Mouse (Mus musculus) neural tube, embryonic 11.5 days (tissue): ENCODE measurements around the gene Pla2g2c. TPM values are rescaled to one million over a fixed set of nuclear protein-coding genes. Genes with fewer than 3 reads are reported as not detected.

Experiments used
- ATAC-seq: fragments of 200-750 bp; cut with Nextera tagmentation; 2 replicates; pipeline ENCODE4 v1.8.0; 2017; ENCODE audit warnings: moderate number of reproducible peaks, mild to moderate bottlenecking, moderate TSS enrichment, moderate library complexity; ENCODE audit not compliant: insufficient read depth, low FRiP score, low TSS enrichment
- DNase-seq: peaks from one replicate; pipeline ENCODE4 v3.0.0-alpha.2; 2015; ENCODE audit warnings: low spot score
- H3K27ac ChIP-seq: fragments of 300-500 bp; sonication (generic); 2 replicates; pipeline ENCODE4 v1.5.1; 2014; ENCODE audit warnings: low read depth, mild to moderate bottlenecking, low read length
- H3K27me3 ChIP-seq: fragments of 300-500 bp; sonication (generic); 2 replicates; pipeline ENCODE4 v1.6.1; 2014; ENCODE audit warnings: mild to moderate bottlenecking, low read length, mixed read lengths; ENCODE audit not compliant: control insufficient read depth, insufficient read depth
- H3K36me3 ChIP-seq: fragments of 300-500 bp; sonication (generic); 2 replicates; pipeline ENCODE4 v1.6.1; 2014; ENCODE audit warnings: mild to moderate bottlenecking, low read length, moderate library complexity, mixed read lengths; ENCODE audit not compliant: control insufficient read depth, insufficient read depth
- H3K4me1 ChIP-seq: fragments of 300-500 bp; sonication (generic); 2 replicates; pipeline ENCODE4 v1.6.1; 2014; ENCODE audit warnings: low read length, mixed read lengths; ENCODE audit not compliant: control insufficient read depth, insufficient read depth
- H3K4me2 ChIP-seq: fragments of 300-500 bp; sonication (generic); 2 replicates; pipeline ENCODE4 v1.6.1; 2014; ENCODE audit warnings: low read depth, mild to moderate bottlenecking, moderate library complexity
- H3K4me3 ChIP-seq: fragments of 300-500 bp; sonication (generic); 2 replicates; pipeline ENCODE4 v1.5.1; 2014; ENCODE audit warnings: low read depth, low read length
- H3K9ac ChIP-seq: fragments of 300-500 bp; sonication (generic); 2 replicates; pipeline ENCODE4 v1.6.1; 2014; ENCODE audit warnings: mild to moderate bottlenecking, low read length
- H3K9me3 ChIP-seq: fragments of 300-500 bp; sonication (generic); 2 replicates; pipeline ENCODE4 v1.6.1; 2016; ENCODE audit warnings: low read length; ENCODE audit not compliant: control insufficient read depth
- WGBS: fragments of 180-500 bp; shearing (Covaris S2); extraction: QIAGEN DNeasy Blood & Tissue Kit; methylation state at CpG from one replicate; pipeline ENCODE4 v1.1.7; 2014; 5-methylcytosine and 5-hydroxymethylcytosine counted together
- polyA plus RNA-seq: library from polyadenylated mRNA; unstranded; fragments of >200 nt; fragmentation: Nextera tagmentation; extraction: Ambion mirVana; gene quantifications from 2 replicates; pipeline ENCODE4 v1.2.1, GENCODE M21; 2014

Pla2g2c gene
- polyA plus RNA-seq, 1 experiment from 2014 or later = 0.80 TPM

GRCm38 (mm10) chr4:138691443-138692181 lies 33.0 kb upstream of the Pla2g2c start:
- H3K9me3 ChIP-seq = no peaks in the 10 kb centered on the region
- no peak overlapping the region for H3K4me3 ChIP-seq
- no peak for ATAC-seq
- H3K27ac ChIP-seq = no peak overlapping the region
- H3K4me1 ChIP-seq = peaks cover 31% of the 10 kb centered on the region
- 5% methylated on average over 19 of the region's 19 CpGs for WGBS
- no peak overlapping the region for H3K4me2 ChIP-seq
- no peak overlapping the region for H3K9ac ChIP-seq
- H3K36me3 ChIP-seq = no peaks in the 10 kb centered on the region
- peaks cover 18% of the 10 kb centered on the region for H3K27me3 ChIP-seq
- DNase-seq = no peak

DNA sequence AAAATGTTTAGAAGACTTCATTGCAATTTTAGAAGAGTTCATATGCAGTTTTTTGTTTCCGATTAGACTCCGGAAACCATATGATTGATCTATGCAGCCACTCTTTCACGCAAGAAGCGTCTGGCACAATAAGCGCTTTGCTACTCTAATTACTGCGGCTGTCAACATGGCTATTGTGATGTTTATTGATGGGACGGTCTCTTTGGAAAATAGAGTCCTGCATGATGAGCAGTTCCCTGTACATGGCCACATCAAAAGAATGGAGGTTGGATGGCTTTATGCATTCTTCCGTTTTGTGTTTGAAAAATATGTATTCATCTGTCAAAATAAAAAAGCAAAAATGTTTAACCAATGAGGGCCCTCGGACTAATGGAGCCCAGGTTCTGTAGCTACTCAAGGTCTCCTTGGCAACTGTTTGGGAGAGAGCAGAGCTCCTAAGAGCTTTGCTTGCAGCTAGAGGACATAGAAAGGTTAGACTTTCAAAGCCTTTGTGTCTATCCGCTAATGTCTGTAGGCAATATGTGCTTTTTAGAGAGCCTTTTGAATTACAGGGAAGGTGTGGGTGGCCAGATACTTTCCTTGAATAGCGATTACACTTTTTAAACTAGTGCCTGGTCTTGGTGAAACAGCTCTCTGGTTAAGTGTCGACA lies 31.4 kb upstream of the Pla2g2c start:
- H3K4me1 ChIP-seq = peaks cover 33% of the 10 kb centered on the region
- H3K36me3 ChIP-seq = no peaks in the 10 kb centered on the region
- ATAC-seq (peak; percentile 35; the same call in 1 of the 2 replicates), DNase-seq (peak; percentile 63)
- H3K9me3 ChIP-seq = no peaks in the 10 kb centered on the region
- 30% methylated on average over 12 of the region's 12 CpGs for WGBS
- H3K9ac ChIP-seq = no peak overlapping the region
- no peak overlapping the region for H3K27ac ChIP-seq
- no peak overlapping the region for H3K4me2 ChIP-seq
- H3K4me3 ChIP-seq = no peak overlapping the region
- peaks cover 18% of the 10 kb centered on the region for H3K27me3 ChIP-seq

- Histone ChIP-seq H3K9ac (no peak overlapping the region), H3K36me3 (no peaks in the 10 kb centered on the region), H3K9me3 (no peaks in the 10 kb centered on the region), H3K27ac (no peak overlapping the region), H3K4me3 (no peak overlapping the region), H3K4me1 (peaks cover 16% of the 10 kb centered on the region), H3K27me3 (0 out of 2 replicates have a peak, but pooled peaks cover 1% of the 10 kb centered on the region), H3K4me2 (no peak overlapping the region)
- ATAC-seq = 0 out of 2 replicates have a peak, but pooled peaks have one; percentile 27
- DNase-seq = no peak
- WGBS = 8% methylated on average over 7 of the region's 7 CpGs
These were observed 27.9 kb upstream of the Pla2g2c start for GRCm38 (mm10) chr4:138696720-138697119.

DNA sequence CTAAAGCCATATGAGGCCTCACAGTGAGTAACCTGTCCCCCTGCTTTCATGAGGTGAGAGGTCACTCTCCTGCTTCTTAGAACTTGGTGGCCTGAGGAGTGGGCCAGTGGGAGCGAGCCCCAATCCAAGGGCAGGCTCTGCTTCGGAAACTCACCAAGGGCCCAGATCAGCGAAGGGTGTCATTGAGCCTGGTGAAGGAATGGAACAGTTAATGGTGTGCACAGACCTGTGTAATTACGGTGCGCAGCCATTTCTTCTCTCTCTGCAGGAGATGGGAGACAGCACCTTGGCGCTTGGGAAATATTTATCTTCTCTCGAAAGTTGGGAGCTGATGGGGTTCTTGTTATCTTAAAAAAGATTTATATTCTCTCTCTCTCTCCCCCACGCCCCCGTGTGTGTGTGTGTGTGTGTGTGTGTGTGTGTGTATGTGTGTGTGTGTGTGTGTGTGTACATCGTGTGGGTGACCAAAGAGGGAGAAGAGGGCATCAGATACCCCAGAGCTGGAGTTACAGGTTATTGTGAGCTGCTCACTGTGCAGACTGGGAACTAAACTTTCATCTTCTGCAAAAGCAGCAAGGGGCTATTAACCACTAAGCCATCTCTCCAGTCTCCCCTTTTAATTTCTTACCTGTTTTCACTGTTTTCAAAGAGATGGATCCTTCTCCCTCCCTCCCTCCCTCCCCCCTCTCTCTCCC lies 27.3 kb upstream of the Pla2g2c start:
- WGBS = 32% methylated on average over 8 of the region's 10 CpGs

GRCm38 (mm10) chr4:138698296-138698695 lies 26.3 kb upstream of the Pla2g2c start:
- WGBS = 68% methylated on average over 2 of the region's 2 CpGs
- H3K9me3 ChIP-seq = no peaks in the 10 kb centered on the region

More for the DNA sequence above, 27.3 kb upstream of the Pla2g2c start:
- peaks cover 10% of the 10 kb centered on the region for H3K4me1 ChIP-seq
- no peak for ATAC-seq
- H3K27ac ChIP-seq = no peak overlapping the region
- H3K4me2 ChIP-seq = no peak overlapping the region
- H3K9ac ChIP-seq = no peak overlapping the region
- DNase-seq = no peak
- no peaks in the 10 kb centered on the region for H3K27me3 ChIP-seq
- no peaks in the 10 kb centered on the region for H3K36me3 ChIP-seq
- H3K4me3 ChIP-seq = no peak overlapping the region
- no peaks in the 10 kb centered on the region for H3K9me3 ChIP-seq

DNA sequence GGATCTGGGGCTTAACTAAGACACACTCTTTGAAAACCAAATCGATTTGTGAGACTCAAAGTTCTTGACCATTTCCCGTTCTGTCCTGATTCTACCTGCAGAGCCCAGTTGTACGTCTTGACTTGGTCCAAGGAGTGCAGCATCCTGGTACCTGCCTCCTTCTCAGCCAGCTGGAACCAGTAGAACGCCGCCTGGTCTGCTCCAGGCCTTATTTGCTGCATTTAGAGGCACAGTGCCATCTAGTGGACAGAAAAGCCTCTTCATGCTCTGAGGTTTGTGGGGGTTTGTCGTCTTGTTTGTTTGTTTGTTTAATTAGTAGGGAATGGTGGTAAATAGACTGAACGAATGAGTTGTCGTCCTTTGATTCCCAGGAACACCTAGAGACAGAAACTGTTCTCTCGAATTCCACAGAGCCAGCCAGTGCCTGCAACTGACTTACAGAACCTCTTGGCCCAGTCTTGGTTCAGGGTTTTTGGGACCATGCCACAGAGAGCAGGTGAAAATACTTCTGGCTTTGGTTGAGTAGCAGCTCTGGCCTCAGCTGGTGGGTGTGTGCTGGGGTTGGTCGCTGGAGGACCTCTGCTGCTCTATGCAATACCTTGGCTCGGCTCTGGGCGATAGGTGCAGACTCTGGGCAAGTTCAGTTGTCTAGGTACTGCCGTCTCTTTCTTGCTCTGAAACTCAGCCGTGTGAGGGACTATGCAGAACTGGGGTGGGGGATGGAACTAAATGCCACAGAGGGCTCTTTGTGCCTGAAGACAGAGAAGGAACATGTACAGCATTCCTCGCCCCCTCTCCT lies 24.2 kb upstream of the Pla2g2c start:
- 0 out of 2 replicates have a peak, but pooled peaks cover 3% of the 10 kb centered on the region for H3K4me1 ChIP-seq
- H3K27ac ChIP-seq = no peak overlapping the region
- whole genome bisulfite sequencing = 30% methylated on average over 15 of the region's 15 CpGs
- DNase-seq (peak; percentile 71), ATAC-seq (no peak)
- no peak overlapping the region for H3K4me3 ChIP-seq
- H3K4me2 ChIP-seq = no peak overlapping the region
- H3K9me3 ChIP-seq = no peaks in the 10 kb centered on the region
- H3K27me3 ChIP-seq = no peaks in the 10 kb centered on the region
- H3K36me3 ChIP-seq = no peaks in the 10 kb centered on the region
- H3K9ac ChIP-seq = no peak overlapping the region

More at GRCm38 (mm10) chr4:138698296-138698695, 26.3 kb upstream of the Pla2g2c start:
- Histone ChIP-seq H3K27ac (no peak overlapping the region), H3K4me2 (no peak overlapping the region), H3K9ac (no peak overlapping the region), H3K4me3 (no peak overlapping the region), H3K27me3 (no peaks in the 10 kb centered on the region), H3K4me1 (peaks cover 9% of the 10 kb centered on the region), H3K36me3 (no peaks in the 10 kb centered on the region)
- no peak for ATAC-seq
- no peak for DNase-seq

DNA sequence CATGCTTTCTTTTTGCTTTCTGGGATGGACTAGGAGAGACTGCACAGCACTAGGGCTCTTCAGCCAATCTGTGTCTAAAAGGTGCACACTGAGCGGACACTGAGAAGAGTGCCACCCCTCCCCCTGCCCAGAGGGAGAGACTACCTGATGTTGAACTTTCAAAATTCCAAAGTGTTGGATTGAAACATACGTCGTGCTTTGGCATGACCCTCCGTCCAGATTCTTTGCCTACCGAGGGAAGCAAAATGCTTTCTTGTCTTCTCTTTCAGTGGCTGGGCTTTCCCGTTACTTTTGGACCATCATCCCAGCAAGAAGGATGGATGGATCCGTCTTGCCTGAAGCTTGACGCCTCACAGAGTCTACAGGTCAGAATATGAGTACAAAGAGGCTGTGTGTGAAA lies 23.5 kb upstream of the Pla2g2c start:
- 62% methylated on average over 8 of the region's 8 CpGs for WGBS
- no peak for ATAC-seq

DNA sequence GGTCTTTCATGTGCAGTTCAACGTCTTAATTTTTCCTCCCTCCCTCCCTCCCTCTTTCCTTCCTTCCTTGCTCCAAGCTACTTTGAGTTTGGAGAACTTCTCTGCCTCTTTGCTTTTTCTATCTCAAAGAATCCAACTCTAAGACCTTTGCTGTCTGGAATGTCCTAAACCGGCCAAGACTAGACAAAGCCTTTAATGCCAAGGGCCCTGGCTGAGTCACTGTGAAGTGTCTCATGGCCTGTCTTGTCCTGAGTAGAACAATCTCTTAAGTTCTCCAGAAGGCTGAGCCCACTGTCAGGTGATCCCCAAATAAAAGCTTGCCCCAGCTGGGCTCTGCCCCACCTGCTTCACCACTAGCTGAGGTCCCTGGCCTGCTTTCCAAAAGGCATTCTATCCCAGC lies 22.6 kb upstream of the Pla2g2c start:
- no peak for ATAC-seq
- no peaks in the 10 kb centered on the region for H3K27me3 ChIP-seq
- 75% methylated on average over 2 of the region's 2 CpGs for WGBS
- no peak overlapping the region for H3K27ac ChIP-seq
- DNase-seq = no peak
- H3K9ac ChIP-seq = no peak overlapping the region
- H3K9me3 ChIP-seq = no peaks in the 10 kb centered on the region
- 0 out of 2 replicates have a peak, but pooled peaks cover 1% of the 10 kb centered on the region for H3K4me1 ChIP-seq
- H3K36me3 ChIP-seq = no peaks in the 10 kb centered on the region
- no peak overlapping the region for H3K4me2 ChIP-seq
- H3K4me3 ChIP-seq = no peak overlapping the region

More for the DNA sequence above, 23.5 kb upstream of the Pla2g2c start:
- no peak for DNase-seq
- H3K4me2 ChIP-seq = no peak overlapping the region
- H3K27ac ChIP-seq = no peak overlapping the region
- no peaks in the 10 kb centered on the region for H3K9me3 ChIP-seq
- no peaks in the 10 kb centered on the region for H3K36me3 ChIP-seq
- H3K9ac ChIP-seq = no peak overlapping the region
- H3K27me3 ChIP-seq = no peaks in the 10 kb centered on the region
- no peak overlapping the region for H3K4me3 ChIP-seq
- H3K4me1 ChIP-seq = 0 out of 2 replicates have a peak, but pooled peaks cover 3% of the 10 kb centered on the region
